Mouse (Mus musculus) megakaryocyte-erythroid progenitor cell, adult 5-6 weeks (primary cell): ENCODE measurements around the gene Shc3. TPM values are rescaled to one million over a fixed set of nuclear protein-coding genes. Genes with fewer than 3 reads are reported as not detected.

ENCODE experiments used
- ATAC-seq: replicated peaks from 2 replicates; pipeline ENCODE4 v1.8.0; 2016; ENCODE audit warnings: mild to moderate bottlenecking, inconsistent platforms; ENCODE audit not compliant: severe bottlenecking, poor library complexity, low FRiP score, low TSS enrichment
- total RNA-seq, 2 experiments: library from RNA; stranded (forward) in 1 of 2; stranded (reverse) in 1 of 2; fragments of 200-1000, 215-1000 nt in 1 of 2; fragments of >200 nt in 1 of 2; fragmentation: Nextera tagmentation in 1 of 2; gene quantifications; 2 replicates each; pipeline ENCODE4 v1.2.3; 2014 to 2017

Gene Shc3
- total RNA-seq, 2 experiments from 2014 or later = not detected

DNA sequence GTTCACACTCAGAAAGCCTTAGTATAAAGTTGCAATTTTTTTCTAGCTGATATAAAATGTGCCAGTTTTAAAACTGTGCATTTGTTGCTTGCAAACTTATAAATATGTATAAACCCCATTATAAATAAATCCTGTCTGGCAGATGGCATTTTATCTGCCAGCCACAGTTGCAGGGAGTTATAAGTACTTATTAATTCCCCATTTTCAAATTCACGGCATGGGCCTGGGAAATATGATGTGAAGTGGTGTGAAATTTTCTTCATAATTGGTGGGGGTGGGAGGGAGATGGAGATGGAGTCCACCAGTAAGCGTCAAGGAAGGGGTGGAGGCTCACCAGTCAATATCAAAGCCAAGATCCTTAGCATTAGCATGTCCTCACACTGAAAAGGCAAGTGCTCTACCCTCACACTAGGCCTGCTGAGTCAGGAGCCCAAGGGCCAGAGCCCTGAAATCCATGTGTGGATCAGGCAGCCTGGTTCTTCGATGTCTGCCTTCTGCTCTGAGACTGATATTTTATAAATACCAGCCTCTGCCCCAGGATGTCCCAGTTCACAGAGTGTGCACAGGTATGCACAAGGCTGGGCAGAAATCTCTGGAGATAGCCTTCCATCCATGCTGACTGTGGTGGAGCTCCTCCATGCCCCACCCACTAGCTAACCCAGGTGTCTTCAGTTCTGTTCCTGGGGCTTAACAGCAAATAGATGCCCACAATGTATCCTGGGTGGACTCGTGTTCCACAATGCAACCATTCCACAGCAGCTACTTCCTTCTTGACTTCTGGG, 143.4 kb downstream of the Shc3 start:
- ATAC-seq = no peak

GRCm38 (mm10) chr13:51424647-51425046, 144.6 kb downstream of the Shc3 start:
- 0 out of 2 replicates have a peak, but pooled peaks have one; percentile 52 for ATAC-seq

GRCm38 (mm10) chr13:51423647-51424046, 145.6 kb downstream of the Shc3 start:
- no peak for ATAC-seq

GRCm38 (mm10) chr13:51420861-51421260, 148.4 kb downstream of the Shc3 start:
- ATAC-seq = no peak

DNA sequence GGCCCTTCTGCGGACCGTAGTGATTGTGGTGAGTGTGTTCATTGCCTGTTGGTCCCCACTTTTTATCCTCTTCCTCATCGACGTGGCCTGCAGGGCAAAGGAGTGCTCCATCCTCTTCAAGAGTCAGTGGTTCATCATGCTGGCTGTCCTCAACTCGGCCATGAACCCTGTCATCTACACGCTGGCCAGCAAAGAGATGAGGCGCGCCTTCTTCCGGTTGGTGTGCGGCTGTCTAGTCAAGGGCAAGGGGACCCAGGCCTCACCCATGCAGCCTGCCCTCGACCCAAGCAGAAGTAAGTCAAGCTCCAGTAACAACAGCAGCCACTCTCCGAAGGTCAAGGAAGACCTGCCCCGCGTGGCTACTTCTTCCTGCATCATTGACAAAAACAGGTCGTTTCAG, 149.7 kb downstream of the Shc3 start:
- ATAC-seq = no peak

GRCm38 (mm10) chr13:51418942-51419451, 150.2 kb downstream of the Shc3 start:
- ATAC-seq = no peak

DNA sequence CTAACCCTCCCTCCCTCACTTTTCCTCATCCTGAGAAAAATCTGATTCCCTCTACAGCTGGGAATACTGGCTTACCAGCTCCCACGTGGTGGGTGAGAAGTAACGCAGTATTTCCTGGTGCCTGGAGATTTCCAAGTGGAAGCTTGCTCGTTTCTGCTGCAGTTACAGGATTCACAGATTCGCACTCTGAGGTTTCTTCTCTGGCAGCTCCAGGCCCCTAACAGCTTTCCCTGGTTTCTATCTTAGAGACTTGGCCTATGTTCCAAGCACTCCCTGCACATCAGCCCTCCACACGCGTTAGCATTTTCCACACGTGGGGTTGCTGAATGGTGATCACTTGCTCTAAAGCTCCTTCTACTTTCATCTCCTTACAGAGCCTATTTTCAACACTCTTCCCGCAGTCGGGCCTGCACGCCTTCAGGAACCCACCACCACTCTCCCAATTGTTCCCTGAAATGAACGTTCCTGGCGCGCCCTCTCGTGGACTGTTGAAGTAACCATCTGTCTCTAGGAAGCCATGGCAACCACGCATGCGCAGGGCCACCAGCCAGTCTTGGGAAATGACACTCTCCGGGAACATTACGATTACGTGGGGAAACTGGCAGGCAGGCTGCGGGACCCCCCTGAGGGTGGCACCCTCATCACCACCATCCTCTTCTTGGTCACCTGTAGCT, 150.8 kb downstream of the Shc3 start:
- peak; percentile 84 for ATAC-seq

- ATAC-seq = no peak
Measured at GRCm38 (mm10) chr13:51417796-51418195, 151.4 kb downstream of the Shc3 start.

DNA sequence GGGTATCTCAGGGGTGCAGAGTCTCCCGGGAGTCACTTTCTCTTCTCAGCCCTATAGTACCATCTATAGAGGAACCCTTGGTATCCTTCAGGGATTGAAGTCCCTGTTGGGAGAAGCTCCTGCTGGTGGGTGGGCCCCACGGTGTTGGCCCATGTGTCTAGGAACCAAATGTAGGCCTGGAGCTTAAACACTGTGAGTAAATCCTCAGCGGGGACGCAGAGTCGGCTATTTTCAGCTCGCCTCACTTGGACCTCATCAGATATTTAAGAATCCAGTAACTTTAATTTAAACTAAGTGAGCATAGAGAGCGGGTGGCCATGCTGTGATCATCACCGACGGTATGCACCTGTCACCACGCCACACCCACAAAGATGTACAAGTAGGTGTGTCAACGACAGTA, 152.5 kb downstream of the Shc3 start:
- ATAC-seq = no peak

DNA sequence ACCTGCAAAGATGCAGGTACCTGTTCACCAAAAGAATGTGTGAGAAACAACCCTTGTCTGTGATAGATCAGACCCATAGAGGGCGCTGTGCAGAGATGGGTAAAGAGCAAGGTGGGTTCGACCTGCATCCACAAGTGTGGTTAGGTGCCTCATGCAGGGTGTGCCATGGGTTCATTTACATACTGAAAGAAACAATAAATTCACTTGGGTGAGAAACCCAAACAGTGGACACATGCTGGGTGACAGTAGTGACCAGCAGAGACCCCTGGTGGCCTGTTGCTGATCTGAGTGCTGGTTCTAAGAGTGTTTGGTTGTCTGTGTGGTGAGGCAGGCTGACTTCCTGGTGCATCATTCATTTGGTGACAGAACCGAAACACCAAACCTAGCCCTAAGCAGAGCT, 155.8 kb downstream of the Shc3 start:
- no peak for ATAC-seq

DNA sequence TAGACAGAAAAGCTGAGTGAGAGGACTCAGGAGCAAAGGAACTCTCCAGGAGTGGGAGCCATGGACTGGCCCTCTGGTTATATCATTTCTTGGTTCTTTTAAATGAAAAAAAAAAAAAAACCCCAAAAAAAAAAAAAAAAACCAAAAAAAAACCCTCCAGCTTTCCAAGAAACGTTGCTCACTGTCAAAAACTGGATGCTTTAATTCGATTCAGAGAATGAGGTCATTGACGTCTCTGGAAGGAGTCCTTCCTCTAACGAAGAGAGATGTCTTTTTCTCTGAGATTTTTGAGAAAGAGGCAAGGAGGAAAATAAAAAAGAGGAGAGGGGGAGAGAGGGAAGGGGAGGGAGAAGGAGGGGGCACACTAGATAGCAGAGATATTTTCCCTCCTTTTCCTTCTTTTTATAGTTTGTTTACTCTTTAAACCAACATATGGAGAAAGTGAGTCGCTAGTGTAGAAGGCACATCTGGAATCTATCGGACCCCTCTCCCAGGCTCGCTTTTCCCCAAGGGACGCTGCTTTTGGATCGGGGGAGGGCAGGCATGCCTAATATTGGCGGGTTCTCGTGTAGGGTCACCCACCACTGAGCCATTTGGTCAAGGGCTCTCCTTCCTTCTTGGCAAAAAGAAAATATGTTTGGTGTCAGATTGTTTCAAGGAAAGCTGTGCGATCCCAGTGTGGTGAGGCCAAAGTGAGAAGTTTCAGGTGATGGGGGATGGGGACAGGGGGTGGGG, 157.4 kb downstream of the Shc3 start:
- no peak for ATAC-seq

DNA sequence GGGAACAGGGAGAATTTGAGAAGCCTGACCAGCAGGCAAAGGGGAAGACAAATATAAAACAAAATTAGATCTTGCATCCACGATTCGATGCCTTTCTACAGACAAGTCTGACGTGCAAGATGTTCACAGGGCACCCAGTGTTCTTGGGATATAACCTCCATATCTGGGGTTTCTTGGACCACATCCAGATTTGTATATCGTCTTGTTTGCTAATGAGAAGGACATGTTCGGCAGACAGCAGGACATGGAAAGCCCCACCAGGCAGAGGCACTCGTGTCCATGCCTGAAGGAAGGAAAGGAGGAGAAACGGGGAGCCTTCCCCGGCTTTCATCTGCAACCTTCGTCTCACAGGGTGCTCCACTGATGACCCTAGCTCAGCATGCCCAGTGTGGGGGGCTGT, 158.0 kb downstream of the Shc3 start:
- ATAC-seq = no peak

DNA sequence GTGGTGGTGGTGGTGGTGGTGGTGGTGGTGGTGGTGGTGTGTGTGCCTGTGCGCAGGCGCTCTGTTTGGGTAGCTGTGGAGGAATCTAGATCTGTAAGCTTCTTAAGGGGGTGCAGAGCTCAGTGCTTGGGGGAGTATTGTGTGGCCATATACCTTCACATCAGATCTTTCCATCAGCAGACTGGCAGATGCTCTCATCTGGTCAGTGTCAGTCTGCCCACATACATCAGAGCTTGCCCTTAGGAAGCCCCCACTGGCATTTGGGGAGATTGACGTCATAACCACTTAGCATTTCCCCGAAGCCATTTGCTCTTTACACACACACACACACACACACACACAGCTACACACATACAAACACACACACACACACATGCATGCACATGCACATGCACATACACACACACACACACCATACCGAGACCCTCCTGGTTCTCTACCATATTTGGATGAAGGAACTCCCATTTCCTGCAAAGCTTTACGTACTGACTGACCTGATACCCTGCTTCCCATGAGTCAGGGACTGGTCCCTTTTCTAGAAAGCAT, 159.2 kb downstream of the Shc3 start:
- no peak for ATAC-seq

DNA sequence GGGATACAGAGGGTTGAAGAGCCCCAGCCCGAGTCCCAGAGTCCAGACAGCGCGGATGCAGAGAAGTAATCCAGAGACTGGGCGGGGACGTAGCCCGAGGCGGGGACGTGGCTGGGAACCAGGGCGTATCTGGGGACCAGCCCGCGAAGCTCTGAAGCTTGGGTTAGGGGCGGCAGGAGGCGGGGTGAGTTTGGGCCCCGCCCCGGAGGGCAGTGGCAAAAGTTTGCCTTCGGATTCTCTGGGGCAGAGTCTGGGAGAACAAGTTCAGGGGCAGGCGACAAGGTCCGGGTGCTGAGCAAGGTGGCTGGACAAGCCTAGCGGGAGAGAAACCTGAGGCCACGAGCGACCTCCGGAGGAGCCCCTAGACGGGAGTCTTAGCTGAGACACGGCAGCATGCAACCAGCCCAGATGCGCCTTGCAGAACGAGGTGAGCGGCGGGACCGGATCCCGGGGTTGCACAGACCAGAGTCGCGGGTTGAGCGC, 160.7 kb downstream of the Shc3 start, which contains the start of gene S1pr3:
TSS of gene S1pr3 (plus strand) at position 121 of the 483 bp plus-strand sequence.
- 0 out of 2 replicates have a peak, but pooled peaks have one; percentile 43 for ATAC-seq

- ATAC-seq = no peak
Measured at GRCm38 (mm10) chr13:51407541-51408217, 161.5 kb downstream of the Shc3 start.

DNA sequence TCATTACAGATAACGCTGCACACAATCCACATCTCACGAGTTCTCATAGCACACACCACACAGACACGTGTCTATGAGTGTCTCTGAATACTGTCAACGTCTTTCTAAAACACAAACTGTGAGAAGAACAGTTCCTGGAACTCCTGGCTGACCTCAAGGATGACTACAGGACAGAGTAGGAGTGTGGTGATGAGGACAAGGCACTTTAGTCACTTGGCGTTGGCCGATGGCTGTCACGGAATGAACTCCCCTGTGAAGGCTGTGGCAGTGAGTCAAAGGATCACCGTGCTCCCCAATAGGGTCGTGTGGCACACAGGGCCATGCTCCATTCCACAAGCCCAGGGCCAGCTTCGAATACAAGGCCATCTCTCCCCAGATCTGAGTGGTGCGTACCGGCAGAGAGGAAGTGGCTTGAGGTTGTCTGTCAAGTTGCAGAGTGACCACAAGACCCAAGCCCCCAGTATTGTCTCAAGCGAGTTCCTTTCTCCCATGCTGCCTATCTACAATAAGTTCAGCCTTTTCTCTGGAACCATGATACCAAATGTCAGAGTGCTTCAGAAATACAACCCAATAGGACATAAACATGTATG, 163.4 kb downstream of the Shc3 start:
- ATAC-seq = no peak

DNA sequence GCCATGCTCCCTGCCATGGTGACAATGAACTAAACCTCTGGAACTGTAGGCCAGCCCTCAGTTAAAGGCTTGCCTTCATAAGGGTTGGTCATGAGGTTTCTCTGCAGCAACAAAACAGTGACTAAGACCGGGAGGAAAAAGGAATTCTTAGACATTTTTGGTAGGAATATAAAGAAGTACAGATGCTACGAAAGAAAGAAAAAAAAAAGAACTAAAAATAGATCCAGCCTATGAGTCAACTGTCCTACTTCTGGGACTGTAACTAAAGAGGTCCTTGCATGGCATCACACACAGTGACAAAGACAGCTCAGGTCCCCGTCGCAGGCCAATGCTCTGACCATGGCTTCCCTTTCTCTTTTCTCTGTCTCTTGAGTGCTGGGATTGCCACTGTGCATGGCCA, 164.7 kb downstream of the Shc3 start:
- ATAC-seq = no peak

GRCm38 (mm10) chr13:51400736-51401501, 168.3 kb downstream of the Shc3 start:
- ATAC-seq = no peak
